Mouse (Mus musculus) kidney, postnatal 0 days (tissue): ENCODE data around the gene Hist4h4. TPM values are rescaled to one million over a fixed set of nuclear protein-coding genes. Genes with fewer than 3 reads are reported as not detected.

Experiments used
- ATAC-seq: fragments of 200-750 bp; cut with Nextera tagmentation; replicated peaks from 2 replicates; pipeline ENCODE4 v1.8.0; 2017; ENCODE audit warnings: low read depth, moderate number of reproducible peaks, moderate TSS enrichment, moderate library complexity; ENCODE audit not compliant: low FRiP score
- DNase-seq: peaks from one replicate; pipeline ENCODE4 v3.0.0-alpha.2; 2016; ENCODE audit warnings: low spot score
- H3K27ac ChIP-seq: fragments of 300-500 bp; sonication (generic); 2 replicates; pipeline ENCODE4 v1.5.1; 2014; ENCODE audit warnings: mild to moderate bottlenecking
- H3K27me3 ChIP-seq: fragments of 300-500 bp; sonication (generic); 2 replicates; pipeline ENCODE4 v1.6.1; 2014; ENCODE audit warnings: low read length, mixed read lengths; ENCODE audit not compliant: insufficient read depth
- H3K36me3 ChIP-seq: fragments of 300-500 bp; sonication (generic); 2 replicates; pipeline ENCODE4 v1.6.1; 2014; ENCODE audit warnings: low read length, mixed read lengths; ENCODE audit not compliant: insufficient read depth
- H3K4me1 ChIP-seq: fragments of 300-500 bp; sonication (generic); replicated peaks from 2 replicates; pipeline ENCODE4 v1.6.1; 2014; ENCODE audit warnings: antibody characterized with exemption, low read length, mixed read lengths; ENCODE audit not compliant: insufficient read depth
- H3K4me2 ChIP-seq: fragments of 300-500 bp; sonication (generic); 2 replicates; pipeline ENCODE4 v1.6.1; 2014; ENCODE audit warnings: mild to moderate bottlenecking, low read length, moderate library complexity, mixed read lengths
- H3K4me3 ChIP-seq: fragments of 300-500 bp; sonication (generic); replicated peaks from 2 replicates; pipeline ENCODE4 v1.5.1; 2014; ENCODE audit warnings: low read depth, low read length
- H3K9ac ChIP-seq: fragments of 300-500 bp; sonication (generic); 2 replicates; pipeline ENCODE4 v1.6.1; 2014; ENCODE audit warnings: low read depth, low read length
- H3K9me3 ChIP-seq: fragments of 300-500 bp; sonication (generic); replicated peaks from 2 replicates; pipeline ENCODE4 v1.6.1; 2016; ENCODE audit warnings: low read length, inconsistent platforms, mixed read lengths
- CTCF ChIP-seq: IDR thresholded peaks from 2 replicates; pipeline ENCODE4 v1.5.1; 2016; ENCODE audit warnings: antibody characterized with exemption, low read depth, mild to moderate bottlenecking, moderate library complexity
- WGBS: fragments of 180-500 bp; shearing (Covaris S2); extraction: QIAGEN DNeasy Blood & Tissue Kit; methylation state at CpG from one replicate; pipeline ENCODE4 v1.1.7; 2014; 5-methylcytosine and 5-hydroxymethylcytosine counted together
- microRNA-seq: library from miRNA; unstranded; fragments of <30 nt; microRNA quantifications from one replicate; pipeline ENCODE4, GENCODE M21; 2016
- polyA plus RNA-seq: library from polyadenylated mRNA; unstranded; fragments of >200 nt; fragmentation: Nextera tagmentation; extraction: Ambion mirVana; gene quantifications from 2 replicates; pipeline ENCODE4 v1.2.1, GENCODE M21; 2015

The Hist4h4 gene
- polyA plus RNA-seq, 1 experiment from 2014 or later, result 0.88 TPM

DNA sequence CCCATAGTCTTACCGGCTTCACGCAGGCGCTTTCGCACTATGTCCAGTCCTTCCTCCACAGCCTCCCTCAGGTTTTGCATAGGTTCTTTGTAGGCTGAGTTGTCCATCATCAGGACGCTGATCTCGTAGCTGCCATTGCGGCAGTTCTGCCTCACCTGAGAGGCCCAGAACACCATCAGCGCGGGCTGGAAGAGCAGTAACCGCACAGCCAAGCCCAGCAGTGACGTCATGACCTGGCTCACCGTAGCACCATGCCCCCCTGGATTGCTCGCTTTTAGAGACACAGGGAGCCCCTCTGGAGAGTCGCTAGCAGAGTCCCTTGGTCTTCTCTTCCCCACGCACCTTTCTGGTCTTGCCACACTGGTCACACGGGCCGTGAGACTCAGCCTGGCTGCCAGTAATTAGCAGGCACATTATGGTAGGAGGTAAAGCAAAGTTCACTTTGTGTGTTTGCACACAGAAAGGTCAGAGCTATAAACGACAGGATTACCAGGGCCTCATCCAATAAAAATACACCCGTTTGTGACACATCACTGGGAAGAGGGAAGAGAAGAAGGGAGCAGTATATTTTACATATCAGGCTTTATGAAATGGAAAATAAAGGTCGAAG lies 22.7 kb downstream of the Hist4h4 start, which contains the start of gene Gucy2c:
Gene Gucy2c, minus strand, starts transcription at position 389 of the 610 bp plus-strand sequence.
- no peak for TF ChIP-seq CTCF
- ATAC-seq (no peak), DNase-seq (no peak)
- Histone ChIP-seq H3K4me2 (no peak within 1 kb of the TSS), H3K4me1 (no peaks in the 10 kb centered on the region), H3K27ac (no peak within 1 kb of the TSS), H3K4me3 (no peak within 1 kb of the TSS), H3K9ac (no peak within 1 kb of the TSS), H3K27me3 (no peaks in the 10 kb centered on the region), H3K9me3 (no peaks in the 10 kb centered on the region), H3K36me3 (no peaks in the 10 kb centered on the region)
- WGBS, result 69% methylated on average over 20 of the region's 20 CpGs

DNA sequence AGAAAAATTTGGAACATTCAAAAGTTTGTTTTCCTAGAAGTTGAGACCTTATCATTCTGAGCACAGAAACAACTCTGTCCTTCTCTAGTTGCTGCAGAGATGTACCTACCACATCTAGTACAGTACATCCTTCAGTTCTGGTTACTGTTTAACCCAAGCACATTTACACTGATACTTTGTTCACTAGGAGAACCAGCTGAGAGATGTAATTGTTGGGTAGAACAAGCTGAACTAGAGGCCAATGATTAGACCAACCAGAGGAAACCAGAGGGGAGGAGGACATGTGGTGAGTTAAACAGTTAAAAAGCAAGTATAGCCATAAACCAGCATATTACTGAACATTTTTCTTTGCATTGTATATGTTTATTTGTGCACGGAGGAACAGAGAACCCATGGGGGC lies 27.8 kb downstream of the Hist4h4 start:
- Histone ChIP-seq H3K4me2 (no peak overlapping the region), H3K9ac (no peak overlapping the region)

DNA sequence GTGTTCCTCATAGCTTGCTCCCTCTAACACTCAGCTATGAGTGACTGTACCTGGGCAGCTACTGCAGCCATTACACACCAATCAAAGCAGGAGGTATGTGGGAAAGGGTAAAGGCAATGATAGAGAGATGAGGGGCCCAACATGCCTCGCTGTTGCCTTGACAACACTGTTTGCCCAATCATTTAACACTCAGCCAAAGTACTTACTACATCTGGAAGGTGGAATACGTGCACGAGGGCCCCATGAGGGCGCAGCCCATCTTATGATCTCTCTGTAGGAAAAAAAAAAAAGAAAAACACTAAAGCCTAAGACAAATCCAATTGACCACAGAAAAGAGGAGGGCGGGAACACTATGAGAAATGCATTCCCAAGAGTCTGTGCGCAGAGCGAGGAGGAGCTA lies 34.4 kb downstream of the Hist4h4 start:
- no peak overlapping the region for H3K4me3 ChIP-seq
- no peak overlapping the region for H3K4me2 ChIP-seq
- H3K36me3 ChIP-seq, result no peaks in the 10 kb centered on the region
- no peak overlapping the region for H3K9ac ChIP-seq
- ATAC-seq, result no peak
- no peak for DNase-seq
- no peaks in the 10 kb centered on the region for H3K9me3 ChIP-seq
- no peaks in the 10 kb centered on the region for H3K4me1 ChIP-seq
- WGBS, result 91% methylated on average over 7 of the region's 7 CpGs
- no peak for TF ChIP-seq CTCF
- H3K27ac ChIP-seq, result no peak overlapping the region
- no peaks in the 10 kb centered on the region for H3K27me3 ChIP-seq

More for the DNA sequence above, 27.8 kb downstream of the Hist4h4 start:
- no peaks in the 10 kb centered on the region for H3K4me1 ChIP-seq
- 86% methylated on average over 1 of the region's 1 CpGs for WGBS
- H3K27ac ChIP-seq, result no peak overlapping the region
- H3K27me3 ChIP-seq, result no peaks in the 10 kb centered on the region
- ATAC-seq, result no peak
- no peaks in the 10 kb centered on the region for H3K9me3 ChIP-seq
- H3K36me3 ChIP-seq, result no peaks in the 10 kb centered on the region
- no peak for DNase-seq
- H3K4me3 ChIP-seq, result no peak overlapping the region
- TF ChIP-seq CTCF, result no peak

DNA sequence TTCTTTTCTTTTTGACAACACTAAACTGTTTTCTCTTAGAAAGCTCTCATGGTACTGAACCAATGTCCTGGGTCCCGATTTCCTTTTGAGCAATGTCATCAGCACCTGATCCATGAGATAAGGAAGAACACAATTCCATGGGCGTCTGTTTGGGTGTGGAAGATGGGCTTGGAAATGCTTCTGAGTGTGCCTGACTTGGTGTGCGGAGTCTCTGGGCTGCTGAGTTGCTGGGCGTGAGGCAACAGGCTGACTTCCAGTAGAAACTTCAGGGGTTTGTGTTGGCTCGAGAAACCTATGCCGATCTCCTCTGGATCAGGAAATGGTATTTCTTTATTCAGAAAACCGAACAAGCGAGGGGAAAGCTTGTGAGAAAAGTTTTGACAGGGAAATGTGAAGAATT lies 35.1 kb downstream of the Hist4h4 start:
- H3K36me3 ChIP-seq, result no peaks in the 10 kb centered on the region
- H3K27me3 ChIP-seq, result no peaks in the 10 kb centered on the region
- H3K4me3 ChIP-seq, result no peak overlapping the region
- no peaks in the 10 kb centered on the region for H3K4me1 ChIP-seq
- ATAC-seq (no peak), DNase-seq (no peak)
- H3K4me2 ChIP-seq, result no peak overlapping the region
- H3K27ac ChIP-seq, result no peak overlapping the region
- H3K9me3 ChIP-seq, result no peaks in the 10 kb centered on the region
- H3K9ac ChIP-seq, result no peak overlapping the region
- WGBS, result 78% methylated on average over 8 of the region's 8 CpGs
- no peak for TF ChIP-seq CTCF

DNA sequence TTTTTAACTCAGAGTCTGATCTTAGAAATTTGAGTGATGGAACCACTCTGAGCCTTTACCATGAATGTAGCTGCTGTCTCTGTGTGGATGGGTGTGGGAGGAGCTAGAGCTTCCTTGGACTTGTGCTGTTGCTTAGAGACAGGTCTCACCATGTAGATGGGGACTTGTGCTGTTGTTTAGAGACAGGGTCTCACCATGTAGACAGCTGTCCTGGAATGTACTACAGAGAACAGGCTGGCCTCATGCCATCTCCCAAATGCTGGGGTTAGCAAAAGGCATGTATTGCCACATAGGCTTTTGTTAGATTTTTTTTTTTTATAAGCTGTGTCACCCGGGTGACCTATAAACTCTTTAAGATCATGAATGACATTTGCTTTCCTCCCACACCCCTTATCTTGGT lies 40.3 kb downstream of the Hist4h4 start:
- no peak for TF ChIP-seq CTCF
- no peak overlapping the region for H3K27ac ChIP-seq
- no peaks in the 10 kb centered on the region for H3K4me1 ChIP-seq
- no peak overlapping the region for H3K4me3 ChIP-seq
- no peaks in the 10 kb centered on the region for H3K9me3 ChIP-seq
- ATAC-seq, result no peak
- no peak for DNase-seq
- WGBS, result 56% methylated on average over 1 of the region's 1 CpGs
- H3K9ac ChIP-seq, result no peak overlapping the region
- no peaks in the 10 kb centered on the region for H3K27me3 ChIP-seq
- H3K4me2 ChIP-seq, result no peak overlapping the region
- no peaks in the 10 kb centered on the region for H3K36me3 ChIP-seq

Small RNA genes within 50 kb of the gene (microRNA-seq; reads per million reads assigned to microRNA genes)
- not detected for gene Gm44364

Other genes with a start within 250 kb of the Hist4h4 start
- 5.2 and 7.0 TPM in 2 replicates for gene Plbd1, start 142.5 kb downstream of the Hist4h4 start, polyA plus RNA-seq
- 0.04 and 0.11 TPM in 2 replicates for gene Gucy2c, start 22.6 kb downstream of the Hist4h4 start, polyA plus RNA-seq
- gene H2afj, start 3.8 kb upstream of the Hist4h4 start, polyA plus RNA-seq, result 168 and 180 TPM in 2 replicates
- gene BC049715, start 23.2 kb upstream of the Hist4h4 start, polyA plus RNA-seq, result 1.6 and 2.1 TPM in 2 replicates
- 76.4 and 82.9 TPM in 2 replicates for gene Wbp11, start 23.8 kb upstream of the Hist4h4 start, polyA plus RNA-seq
- gene Smco3, start 31.0 kb upstream of the Hist4h4 start, polyA plus RNA-seq, result 2.1 TPM in 2 replicates
- 7.4 and 9.3 TPM in 2 replicates for gene Art4, start 53.3 kb upstream of the Hist4h4 start, polyA plus RNA-seq
- gene Mgp, start 71.4 kb upstream of the Hist4h4 start, polyA plus RNA-seq, result 605 and 626 TPM in 2 replicates
- gene Erp27, start 117.8 kb upstream of the Hist4h4 start, polyA plus RNA-seq, result 0.23 and 0.34 TPM in 2 replicates
- gene Pde6h, start 119.4 kb upstream of the Hist4h4 start, polyA plus RNA-seq, result 0.04 and 0.67 TPM in 2 replicates
- 105 and 106 TPM in 2 replicates for gene Arhgdib, start 137.5 kb upstream of the Hist4h4 start, polyA plus RNA-seq